Mouse (Mus musculus) embryonic fibroblast, embryonic 13.5 days (primary cell): ENCODE measurements around the gene Rab11fip3. TPM values are rescaled to one million over a fixed set of nuclear protein-coding genes. Genes with fewer than 3 reads are reported as not detected.
"Not testable (repeated sequence)": the region's sequence is repeated elsewhere in the genome, so short reads cannot be mapped to it uniquely, and the experiment has no call there.

ENCODE experiments used
- H3K27ac ChIP-seq: 2 replicates; pipeline ENCODE4 v1.5.1; 2012; ENCODE audit warnings: low read length, control low read depth, inconsistent platforms; ENCODE audit not compliant: insufficient read depth
- H3K4me1 ChIP-seq: 2 replicates; pipeline ENCODE4 v1.6.1; 2011; ENCODE audit warnings: low read length; ENCODE audit not compliant: control insufficient read depth, insufficient read depth
- H3K4me3 ChIP-seq: 2 replicates; pipeline ENCODE4 v1.5.1; 2011; ENCODE audit warnings: mild to moderate bottlenecking, control low read depth, low read length; ENCODE audit not compliant: insufficient read depth
- CTCF ChIP-seq: IDR thresholded peaks from 2 replicates; pipeline ENCODE4 v1.5.1; 2011; ENCODE audit warnings: mild to moderate bottlenecking, control low read depth, low read length, moderate library complexity, borderline replicate concordance; ENCODE audit not compliant: insufficient read depth
- POLR2A ChIP-seq: IDR thresholded peaks from 2 replicates; pipeline ENCODE4 v1.6.1; 2011; ENCODE audit warnings: low read depth, mild to moderate bottlenecking, control low read depth, low read length, moderate library complexity
- polyA plus RNA-seq: library from polyadenylated mRNA; stranded (reverse); fragments of >200 nt; gene quantifications from 2 replicates; pipeline ENCODE4 v1.2.4, GENCODE M21; 2011; ENCODE audit warnings: low read depth; ENCODE audit not compliant: missing spikeins, insufficient read length

Gene Rab11fip3
- polyA plus RNA-seq: 20.7 and 22.6 TPM in 2 replicates

DNA sequence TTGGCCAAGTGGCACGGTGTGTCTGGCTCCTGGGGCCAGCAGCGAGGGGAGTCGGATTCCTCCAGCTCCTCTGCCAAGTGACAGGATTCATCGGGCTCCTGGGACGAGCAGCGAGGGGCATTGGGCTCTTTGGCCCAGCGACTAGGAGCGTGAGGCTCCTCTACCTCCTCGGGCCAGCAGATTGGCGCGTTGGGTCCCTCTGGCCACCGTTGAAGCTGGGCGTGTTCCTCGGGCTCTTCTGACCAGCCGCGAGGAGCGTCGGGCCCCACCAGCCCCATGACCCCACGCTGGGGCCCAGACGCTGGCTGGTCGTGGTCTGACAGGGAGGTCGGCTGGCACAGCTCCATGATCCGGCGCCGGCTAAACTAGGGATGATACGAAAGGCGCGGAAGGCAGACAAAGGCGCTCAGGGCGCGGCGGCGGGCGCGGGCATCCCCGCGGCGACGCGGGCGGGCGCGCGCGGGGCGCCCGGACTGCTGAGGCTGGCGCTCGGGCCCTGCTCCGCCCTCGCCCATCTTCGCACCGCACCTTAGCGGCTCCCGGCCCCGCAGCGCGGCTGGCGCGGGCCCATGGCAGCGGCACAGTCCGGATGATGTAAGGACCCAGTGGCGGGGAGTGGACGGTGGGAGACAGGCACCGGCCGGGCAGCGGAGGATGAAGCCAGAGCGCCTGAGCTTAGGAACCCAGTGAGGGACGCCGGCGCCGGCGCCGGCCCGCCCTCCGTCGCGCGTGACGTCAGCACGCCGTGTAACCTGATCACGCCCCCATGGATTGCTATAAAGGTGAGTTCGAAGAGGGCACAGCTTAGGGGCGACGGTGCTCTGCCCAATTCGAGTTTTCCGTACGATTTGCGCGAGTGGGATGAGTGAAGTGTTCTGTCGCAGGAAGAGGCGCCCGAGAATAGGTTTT is at the start of gene Rab11fip3:
Rab11fip3 (minus strand) TSS at position 725 of the 909 bp plus-strand sequence.
- H3K4me3 ChIP-seq: peak within 1 kb of the TSS; percentile 60
- no peak for TF ChIP-seq CTCF
- TF ChIP-seq POLR2A: peak; percentile 97
- H3K4me1 ChIP-seq: peaks cover 3% of the 10 kb centered on the region; the same call in 1 of the 2 replicates
- H3K27ac ChIP-seq: no peak within 1 kb of the TSS

- H3K27ac ChIP-seq: no peak overlapping the region
- TF ChIP-seq CTCF: no peak
- TF ChIP-seq POLR2A: no peak
- H3K4me3 ChIP-seq: no peak overlapping the region
- peaks cover 3% of the 10 kb centered on the region; the same call in 1 of the 2 replicates for H3K4me1 ChIP-seq
Observed at GRCm38 (mm10) chr17:26116503-26117258, 47.3 kb upstream of the Rab11fip3 start.

GRCm38 (mm10) chr17:26115956-26116487 is 46.7 kb upstream of the Rab11fip3 start:
- Histone ChIP-seq H3K4me3 (no peak overlapping the region), H3K27ac (no peak overlapping the region), H3K4me1 (peaks cover 3% of the 10 kb centered on the region; the same call in 1 of the 2 replicates)
- no peak for TF ChIP-seq CTCF
- no peak for TF ChIP-seq POLR2A

DNA sequence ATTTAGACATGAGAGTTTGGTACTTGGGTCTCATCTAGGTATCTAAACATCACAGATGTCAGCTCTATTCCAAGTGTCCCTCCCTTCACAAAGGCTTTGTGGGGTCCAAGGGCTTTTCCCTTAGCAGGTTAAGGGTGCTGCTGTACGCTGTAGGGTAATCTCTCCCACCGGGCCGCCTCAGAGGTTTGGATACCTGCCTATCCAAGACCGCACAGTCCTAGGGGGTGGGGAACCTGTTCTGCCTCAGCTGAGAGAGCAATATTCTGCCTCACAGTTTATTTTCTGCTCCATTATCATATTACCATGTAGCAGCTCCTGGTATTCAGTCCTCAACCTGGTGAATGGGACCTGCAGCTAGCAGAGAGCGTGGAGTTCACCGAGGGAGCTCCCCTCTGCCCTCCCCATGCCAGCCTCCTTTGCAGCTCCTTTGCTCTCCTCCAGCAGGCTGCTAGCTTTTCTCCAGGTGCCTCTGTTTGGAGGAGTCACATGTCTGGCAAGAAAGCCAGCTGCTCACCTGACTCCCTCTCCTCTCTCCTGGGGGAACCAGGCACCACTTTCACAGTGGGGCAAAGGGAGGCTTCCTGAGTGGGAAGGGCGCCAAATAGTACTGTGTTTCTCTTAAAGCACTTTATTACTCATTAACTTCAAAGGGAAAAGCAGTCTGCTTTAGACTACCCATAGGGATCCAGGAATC is 46.0 kb upstream of the Rab11fip3 start:
- no peak for TF ChIP-seq CTCF
- no peak for TF ChIP-seq POLR2A
- no peak overlapping the region for H3K4me3 ChIP-seq
- H3K4me1 ChIP-seq: peaks cover 3% of the 10 kb centered on the region; the same call in 1 of the 2 replicates
- no peak overlapping the region for H3K27ac ChIP-seq

DNA sequence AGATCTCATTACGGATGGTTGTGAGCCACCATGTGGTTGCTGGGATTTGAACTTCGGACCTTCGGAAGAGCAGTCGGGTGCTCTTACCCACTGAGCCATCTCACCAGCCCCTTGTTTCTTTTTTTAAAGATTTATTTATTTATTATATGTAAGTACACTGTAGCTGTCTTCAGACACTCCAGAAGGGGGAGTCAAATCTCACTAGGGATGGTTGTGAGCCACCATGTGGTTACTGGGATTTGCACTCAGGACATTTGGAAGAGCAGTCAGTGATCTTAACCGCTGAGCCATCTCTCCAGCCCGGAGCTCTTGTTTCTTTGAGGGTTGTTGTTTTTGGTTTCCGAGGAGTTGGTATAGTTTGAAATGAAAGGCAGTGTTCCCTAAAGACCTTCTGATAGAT is 45.1 kb upstream of the Rab11fip3 start:
- not testable (repeated sequence) for H3K4me3 ChIP-seq, H3K27ac ChIP-seq, H3K4me1 ChIP-seq

DNA sequence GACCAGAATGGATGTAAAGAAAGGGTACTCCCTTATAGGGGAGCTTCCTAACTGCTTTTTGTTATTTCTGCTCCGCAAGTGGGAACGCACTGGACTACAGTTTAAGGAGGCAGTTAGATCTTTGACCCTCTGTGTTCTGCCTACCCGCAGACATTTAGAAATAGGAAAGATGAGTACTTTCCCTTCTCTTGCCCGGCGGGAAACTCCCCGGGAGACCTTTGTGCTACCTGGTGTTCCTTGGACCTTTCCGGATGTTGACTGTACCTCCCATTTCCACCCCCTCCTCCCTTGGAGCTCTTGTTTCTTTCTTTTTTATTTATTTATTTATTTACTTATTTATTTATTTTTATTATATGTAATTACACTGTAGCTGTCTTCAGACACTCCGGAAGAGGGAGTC is 44.7 kb upstream of the Rab11fip3 start:
- Histone ChIP-seq H3K27ac (no peak overlapping the region), H3K4me1 (peaks cover 3% of the 10 kb centered on the region; the same call in 1 of the 2 replicates), H3K4me3 (no peak overlapping the region)
- TF ChIP-seq CTCF (no peak), POLR2A (no peak)

DNA sequence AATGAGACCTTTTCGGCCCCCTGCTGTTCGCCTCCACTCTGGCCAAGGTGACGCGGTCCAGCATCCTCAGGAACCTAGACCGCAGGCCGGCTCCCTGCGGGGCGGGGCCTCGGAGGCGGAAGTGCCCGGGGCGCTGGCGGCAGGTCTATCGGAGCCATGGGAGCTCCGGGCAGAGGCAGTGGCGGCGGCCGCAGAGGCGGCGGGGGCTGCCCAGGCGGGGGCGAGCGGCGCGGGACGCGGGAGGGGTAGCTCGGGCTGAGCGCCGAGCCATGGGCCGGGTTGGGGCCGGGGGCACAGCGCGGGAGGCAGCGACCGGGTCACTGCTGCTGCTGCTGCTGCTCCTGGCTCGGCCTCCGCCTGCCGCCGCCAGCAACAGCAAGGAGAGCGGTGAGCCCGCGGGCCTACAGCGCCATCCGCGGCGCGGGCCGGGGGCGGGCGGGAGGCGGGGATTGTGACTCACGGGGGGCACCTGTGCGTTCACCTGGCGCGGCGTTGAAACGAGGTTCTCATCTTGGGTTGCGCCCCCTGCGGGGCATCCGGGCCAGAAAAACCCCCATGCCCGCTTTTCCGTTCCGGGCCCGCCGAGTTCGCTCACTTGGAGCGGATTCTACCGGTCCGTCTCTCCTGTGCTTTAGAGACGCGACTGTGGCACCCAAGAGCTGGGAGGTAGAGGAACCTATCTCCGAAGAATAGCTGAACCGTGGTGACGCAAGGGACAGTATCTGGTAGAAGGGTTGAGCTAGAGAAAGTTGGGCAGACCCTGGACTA is 44.0 kb upstream of the Rab11fip3 start, which contains the start of gene Tmem8:
Tmem8 (plus strand) TSS at position 119 of the 768 bp plus-strand sequence.
- peaks cover 3% of the 10 kb centered on the region; the same call in 1 of the 2 replicates for H3K4me1 ChIP-seq
- H3K4me3 ChIP-seq: peak within 1 kb of the TSS; percentile 28
- no peak for TF ChIP-seq CTCF
- no peak for TF ChIP-seq POLR2A
- no peak within 1 kb of the TSS for H3K27ac ChIP-seq

DNA sequence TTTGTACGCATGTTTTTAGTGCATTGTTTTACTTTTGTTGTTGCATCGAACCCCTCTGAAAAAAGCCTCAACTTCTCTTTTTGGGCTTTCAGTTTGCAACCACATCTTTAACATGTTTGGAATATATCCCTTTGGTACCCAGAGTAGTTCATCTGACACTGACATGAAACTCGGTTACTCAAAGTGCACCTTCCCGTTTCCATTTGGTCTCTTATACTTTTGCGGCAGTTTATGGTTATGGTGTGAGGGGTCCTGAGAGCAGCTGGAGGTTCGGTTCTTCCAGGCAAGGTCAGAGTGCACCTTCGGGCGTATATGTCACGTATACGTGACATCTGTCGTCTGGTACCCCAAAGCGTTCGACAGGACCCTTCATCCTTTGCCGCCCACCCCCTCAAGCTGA is 43.4 kb upstream of the Rab11fip3 start:
- Histone ChIP-seq H3K4me3 (peak overlapping the region; percentile 28; the same call in 1 of the 2 replicates), H3K4me1 (peaks cover 3% of the 10 kb centered on the region; the same call in 1 of the 2 replicates), H3K27ac (no peak overlapping the region)
- TF ChIP-seq CTCF (no peak), POLR2A (no peak)
